Comparison of ENCODE assay signal across 17 mouse cellular contexts in genomic region chr10:42245636-42246035, GRCm38 (mm10). TPM values are rescaled to one million over a fixed set of nuclear protein-coding genes. Genes with fewer than 3 reads are reported as not detected.
A peak's percentile ranks its signal among the peaks of the same experiment; 100 is the strongest.
DNase-seq lines count a peak whose midpoint lies in the region; ATAC-seq and TF ChIP-seq lines count a peak whose summit lies in the region.
"Had no signal": no experiment of that assay in that cellular context is flagged by ENCODE, and none has a peak within 500 bp of the region (broad histone marks: within the 10 kb centered on the region; RNA-seq: fewer than 3 reads in every experiment).

No protein-coding gene starts in this region.

- no peak for TF ChIP-seq CTCF in heart, postnatal 0 days (IDR thresholded peaks at IDR 0.05; ENCODE audit: low read depth)
- no peak for TF ChIP-seq CTCF in MEL (IDR thresholded peaks at IDR 0.05 in 2 of 3, conservative IDR thresholded peaks at IDR 0.05 in 1 of 3; ENCODE audit: control insufficient read depth in 1 of 3, insufficient read depth in 1 of 3, low read depth in 2 of 3, low read length in 3 of 3, poor library complexity in 1 of 3, severe bottlenecking in 1 of 3)
- TF ChIP-seq CTCF in liver, embryonic 14.5 days (IDR thresholded peaks at IDR 0.05; ENCODE audit: low read depth), result no peak

- H3K9me3 ChIP-seq in heart, postnatal 0 days (replicated peaks; ENCODE audit: control insufficient read depth, low read length), result no peaks in the 10 kb centered on the region
- no peaks in the 10 kb centered on the region for H3K9me3 ChIP-seq in MEL (replicated peaks; ENCODE audit: insufficient read depth, low read length)
- H3K9me3 ChIP-seq in liver, embryonic 14.5 days (ENCODE audit: control insufficient read depth, low read length), result no peaks in the 10 kb centered on the region
- no peaks in the 10 kb centered on the region for H3K9me3 ChIP-seq in forebrain, embryonic 12.5 days

- DNase-seq in cerebellum, adult 9-10 months, result peak; percentile 63
- DNase-seq in cerebellum, adult 11 months, result no peak
- DNase-seq in heart, postnatal 0 days (ENCODE audit: low spot score), result no peak
- DNase-seq in heart, adult 18-20 months, result no peak
- DNase-seq in MEL (ENCODE audit: low read depth, low spot score), result no peak
- DNase-seq in liver, embryonic 14.5 days (ENCODE audit: low read depth in 3 of 3, low spot score in 3 of 3), result no peak
- DNase-seq in layer of hippocampus, postnatal 10 days (ENCODE audit: low spot score in 2 of 2), result no peak
- DNase-seq: gastrocnemius, postnatal 10 days; left cerebral cortex, postnatal 4 days; lung, postnatal 36 days; right cerebral cortex, postnatal 14 days; spleen, adult 18-20 months; thymus, postnatal 36 days had no signal

- peaks cover 32% of the 10 kb centered on the region for H3K79me2 ChIP-seq in MEL (ENCODE audit: control insufficient read depth, insufficient read depth, low read length, poor library complexity)

- no peak for TF ChIP-seq RAD21 in MEL (IDR thresholded peaks at IDR 0.05; ENCODE audit: low read depth, low read length)

- no peak for ATAC-seq in heart, postnatal 0 days (ENCODE audit: insufficient read depth, low read depth)
- ATAC-seq in liver, embryonic 14.5 days (ENCODE audit: insufficient read depth), result no peak
- ATAC-seq in forebrain, embryonic 12.5 days (ENCODE audit: low FRiP score), result no peak

- peaks cover 74% of the 10 kb centered on the region for H3K4me1 ChIP-seq in heart, postnatal 0 days (ENCODE audit: control insufficient read depth, insufficient read depth)
- H3K4me1 ChIP-seq in MEL (ENCODE audit: control insufficient read depth in 1 of 2, insufficient read depth in 2 of 2, low read length in 2 of 2), result peaks cover 46 to 63% of the 10 kb centered on the region in 2 experiments
- H3K4me1 ChIP-seq in liver, embryonic 14.5 days (replicated peaks; ENCODE audit: control insufficient read depth in 2 of 2, insufficient read depth in 2 of 2, low read length in 1 of 2), result peaks cover 77 to 88% of the 10 kb centered on the region in 2 experiments
- peaks cover 9% of the 10 kb centered on the region; the same call in 1 of the 2 replicates for H3K4me1 ChIP-seq in forebrain, embryonic 12.5 days

- WGBS in heart, postnatal 0 days, result 92% methylated on average over 3 of the region's 3 CpGs
- WGBS in liver, embryonic 14.5 days (ENCODE audit: insufficient replicate concordance), result 80% methylated on average over 3 of the region's 3 CpGs
- 95% methylated on average over 3 of the region's 3 CpGs for WGBS in forebrain, embryonic 12.5 days

- no peak overlapping the region for H3K9ac ChIP-seq in heart, postnatal 0 days (replicated peaks; ENCODE audit: low read depth, low read length)
- H3K9ac ChIP-seq in MEL (ENCODE audit: control insufficient read depth, low read depth, low read length, poor library complexity, severe bottlenecking), result peak overlapping the region; percentile 27
- H3K9ac ChIP-seq in liver, embryonic 14.5 days (replicated peaks), result peak overlapping the region; percentile 56
- no peak overlapping the region for H3K9ac ChIP-seq in forebrain, embryonic 12.5 days
- H3K9ac ChIP-seq: hindbrain, embryonic 14.5 days had no signal

- no peaks in the 10 kb centered on the region for H3K36me3 ChIP-seq in heart, postnatal 0 days (replicated peaks; ENCODE audit: control insufficient read depth, insufficient read depth, low read length)
- H3K36me3 ChIP-seq in MEL (ENCODE audit: control insufficient read depth in 1 of 2, insufficient read depth in 2 of 2, low read length in 2 of 2), result peaks cover 5 to 70% of the 10 kb centered on the region in 2 experiments; a peak in 3 of 4 replicates
- H3K36me3 ChIP-seq in liver, embryonic 14.5 days (replicated peaks; ENCODE audit: control insufficient read depth, insufficient read depth, low read depth), result peaks cover 18% of the 10 kb centered on the region
- H3K36me3 ChIP-seq in forebrain, embryonic 12.5 days (replicated peaks), result no peaks in the 10 kb centered on the region

- no peak for TF ChIP-seq EP300 in heart, postnatal 0 days (IDR thresholded peaks at IDR 0.05; ENCODE audit: low read depth)
- no peak for TF ChIP-seq EP300 in MEL (IDR thresholded peaks at IDR 0.05; ENCODE audit: low read depth in 1 of 2, low read length in 2 of 2)
- TF ChIP-seq EP300 in liver, embryonic 14.5 days (IDR thresholded peaks at IDR 0.05; ENCODE audit: low read depth), result no peak

- H3K4me2 ChIP-seq in heart, postnatal 0 days (ENCODE audit: low read depth, low read length), result no peak overlapping the region
- peak overlapping the region; percentile 79 for H3K4me2 ChIP-seq in liver, embryonic 14.5 days (ENCODE audit: low read depth)
- no peak overlapping the region for H3K4me2 ChIP-seq in forebrain, embryonic 12.5 days
- H3K4me2 ChIP-seq: hindbrain, embryonic 14.5 days had no signal

- 0 out of 2 replicates have a peak overlapping the region, but pooled peaks have one; percentile 9 for H3K27ac ChIP-seq in heart, postnatal 0 days (ENCODE audit: low read depth)
- peak overlapping the region; percentile 83 for H3K27ac ChIP-seq in MEL (ENCODE audit: control insufficient read depth, low read depth, low read length)
- H3K27ac ChIP-seq in liver, embryonic 14.5 days, result peak overlapping the region; percentile 97
- H3K27ac ChIP-seq in forebrain, embryonic 12.5 days, result no peak overlapping the region
- H3K27ac ChIP-seq: hindbrain, embryonic 14.5 days; left cerebral cortex, adult 2 months had no signal

- H3K27me3 ChIP-seq in heart, postnatal 0 days (ENCODE audit: control insufficient read depth, insufficient read depth, low read length), result no peaks in the 10 kb centered on the region
- H3K27me3 ChIP-seq in MEL (ENCODE audit: control insufficient read depth in 1 of 2, insufficient read depth in 2 of 2, low read length in 2 of 2), result no peaks in the 10 kb centered on the region
- no peaks in the 10 kb centered on the region for H3K27me3 ChIP-seq in liver, embryonic 14.5 days (ENCODE audit: control insufficient read depth, insufficient read depth, low read length)
- H3K27me3 ChIP-seq in forebrain, embryonic 12.5 days, result peaks cover 3% of the 10 kb centered on the region; the same call in 1 of the 2 replicates
- H3K27me3 ChIP-seq: CH12.LX had no signal

- no peak overlapping the region for H3K4me3 ChIP-seq in heart, postnatal 0 days (ENCODE audit: low read depth, low read length)
- H3K4me3 ChIP-seq in MEL (ENCODE audit: control insufficient read depth in 1 of 2, insufficient read depth in 1 of 2, low read depth in 2 of 2, low read length in 2 of 2), result no peak overlapping the region
- H3K4me3 ChIP-seq in liver, embryonic 14.5 days (ENCODE audit: insufficient read depth in 1 of 2, low read depth in 2 of 2, low read length in 2 of 2), result 0 out of 4 replicates have a peak overlapping the region, but pooled peaks of 1 of the 2 experiments have one; percentile 15
- H3K4me3 ChIP-seq in forebrain, embryonic 12.5 days (replicated peaks), result no peak overlapping the region
- H3K4me3 ChIP-seq: left cerebral cortex, adult 2 months had no signal

- TF ChIP-seq POLR2A in MEL (IDR thresholded peaks at IDR 0.05; ENCODE audit: control insufficient read depth in 1 of 2, insufficient read depth in 1 of 2, low read depth in 1 of 2, low read length in 2 of 2, poor library complexity in 1 of 2), result no peak

TF ChIP-seq in MEL, 35 proteins besides CTCF, POLR2A, EP300 and RAD21:
- TF ChIP-seq TAL1 (IDR thresholded peaks at IDR 0.05; ENCODE audit: low read length), result no peak
- no peak for TF ChIP-seq ELF1 (IDR thresholded peaks at IDR 0.05; ENCODE audit: low read depth, low read length)
- TF ChIP-seq RCOR1 (IDR thresholded peaks at IDR 0.05; ENCODE audit: low read depth, low read length), result no peak
- no peak for TF ChIP-seq ZC3H11A (IDR thresholded peaks at IDR 0.05; ENCODE audit: low read depth, low read length)
- no peak for TF ChIP-seq POLR2AphosphoS5 (IDR thresholded peaks at IDR 0.05; ENCODE audit: borderline replicate concordance, low read depth, low read length)
- TF ChIP-seq UBTF (IDR thresholded peaks at IDR 0.05; ENCODE audit: borderline replicate concordance, insufficient read depth, low read depth, low read length), result no peak
- TF ChIP-seq TBP (IDR thresholded peaks at IDR 0.05; ENCODE audit: low read depth, low read length), result no peak
- TF ChIP-seq ZKSCAN1 (IDR thresholded peaks at IDR 0.05; ENCODE audit: low read depth, low read length), result no peak
- no peak for TF ChIP-seq MYC (IDR thresholded peaks at IDR 0.05; ENCODE audit: low read depth, low read length)
- no peak for TF ChIP-seq ZMIZ1 (IDR thresholded peaks at IDR 0.05; ENCODE audit: low read depth, low read length)
- no peak for TF ChIP-seq NRF1 (IDR thresholded peaks at IDR 0.05; ENCODE audit: insufficient read depth, low read depth, low read length, poor library complexity, severe bottlenecking)
- no peak for TF ChIP-seq MEF2A (IDR thresholded peaks at IDR 0.05; ENCODE audit: extremely low read depth, insufficient replicate concordance, low read depth, low read length, poor library complexity, severe bottlenecking)
- TF ChIP-seq GATA1 (IDR thresholded peaks at IDR 0.05; ENCODE audit: low read depth, low read length), result no peak
- no peak for TF ChIP-seq TCF12 (IDR thresholded peaks at IDR 0.05; ENCODE audit: low read depth, low read length)
- TF ChIP-seq POLR2AphosphoS2 (IDR thresholded peaks at IDR 0.05; ENCODE audit: low read length), result no peak

RNA-seq across cellular contexts. Expression of gene Foxo3, which starts 30.9 kb away (rescaled TPM):
- 51.9 and 70.8 TPM in 2 replicates for total RNA-seq in heart, postnatal 0 days (2014; rRNA removed; ENCODE audit: low replicate concordance)
- polyA plus RNA-seq in heart, postnatal 0 days (2015; fragmentation: Nextera tagmentation; extraction: Ambion mirVana), result 5.4 and 6.5 TPM in 2 replicates
- total RNA-seq in heart, adult 18-20 months (2021), result 10 to 100 TPM; 76.2 to 94.4 TPM
- 21.0 and 31.8 TPM in 2 replicates for total RNA-seq in MEL (2012; rRNA removed)
- 100 to 1,000 TPM in 1 of 2 experiments, 10 to 100 TPM in 1; 27.2 to 103 TPM for polyA plus RNA-seq in MEL (2012; ENCODE audit: insufficient read depth in 1 of 2, insufficient read length in 2 of 2, low read depth in 1 of 2, low replicate concordance in 2 of 2, missing spikeins in 1 of 2)
- polyA plus RNA-seq in liver, embryonic 14.5 days (2012; rRNA removed), result 15.6 and 15.9 TPM in 2 replicates
- 17.6 and 19.3 TPM in 2 replicates for polyA plus RNA-seq in liver, embryonic 14.5 days (2014; fragmentation: Nextera tagmentation; extraction: Ambion mirVana)
- 10 to 100 TPM; 31.0 to 32.2 TPM for total RNA-seq in layer of hippocampus, postnatal 10 days (2021)
- polyA plus RNA-seq in forebrain, embryonic 12.5 days (2016; fragmentation: Nextera tagmentation; extraction: Ambion mirVana), result 3.1 TPM in 2 replicates

Comparison
In these comparisons a context has a peak if more than half of its experiments do, and no peak if none do; other contexts are left out.
1. H3K9ac ChIP-seq: peak in MEL (single experiment) and liver, embryonic 14.5 days (single experiment); none in heart, postnatal 0 days (single experiment) and forebrain, embryonic 12.5 days (single experiment).